Mouse (Mus musculus) spleen, adult 18-20 months (tissue): ENCODE measurements around the gene Prdm1.

Experiments
- DNase-seq, 2 experiments: peaks; one replicate each; pipeline ENCODE4 v3.0.0; 2022; ENCODE audit warnings: mixed read lengths in 2 of 2

The Prdm1 gene

DNA sequence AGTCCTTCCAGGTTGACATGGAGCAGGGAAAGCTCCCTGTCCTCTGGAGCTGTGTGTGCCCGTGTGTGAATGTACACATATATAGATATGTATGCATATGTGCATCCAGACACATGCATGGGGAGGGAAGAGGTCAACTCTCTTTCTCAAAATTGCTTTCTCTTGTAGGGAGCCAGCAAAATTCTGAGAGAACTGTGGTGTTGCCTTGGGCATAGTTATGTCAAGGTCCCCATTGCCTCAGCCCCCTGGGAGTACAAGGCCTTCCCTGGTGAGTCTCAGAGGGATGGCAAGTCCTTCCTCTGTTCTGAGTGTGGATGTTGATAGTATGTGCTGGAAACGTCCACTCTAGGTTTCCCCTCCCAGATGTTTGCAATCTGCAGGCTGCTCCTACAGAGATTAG lies 109.4 kb downstream of the Prdm1 start:
- DNase-seq = no peak

GRCm38 (mm10) chr10:44415576-44415975 lies 112.7 kb downstream of the Prdm1 start:
- DNase-seq = no peak

- no peak for DNase-seq
Observed at GRCm38 (mm10) chr10:44409958-44410357, 118.3 kb downstream of the Prdm1 start.

DNA sequence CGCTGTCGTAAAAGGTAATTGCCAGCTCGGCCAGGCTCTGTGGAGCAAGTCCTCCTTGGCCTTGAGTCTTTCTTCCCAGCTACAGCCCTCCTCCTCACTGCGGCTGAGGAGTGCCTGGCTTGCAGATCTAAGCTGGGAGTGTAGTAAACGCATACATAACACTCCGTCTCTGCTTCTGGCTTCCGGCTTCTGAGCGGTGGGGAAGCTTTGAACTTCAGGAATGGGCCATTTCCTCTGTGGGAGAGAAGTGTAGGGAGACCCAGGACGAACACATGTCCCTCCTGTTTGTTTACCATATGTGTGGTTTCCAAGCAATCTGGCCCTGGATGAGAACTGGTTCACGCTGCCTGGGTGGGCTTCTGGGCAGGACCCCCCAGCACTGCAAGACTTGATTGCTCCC lies 119.2 kb downstream of the Prdm1 start:
- DNase-seq = no peak

DNA sequence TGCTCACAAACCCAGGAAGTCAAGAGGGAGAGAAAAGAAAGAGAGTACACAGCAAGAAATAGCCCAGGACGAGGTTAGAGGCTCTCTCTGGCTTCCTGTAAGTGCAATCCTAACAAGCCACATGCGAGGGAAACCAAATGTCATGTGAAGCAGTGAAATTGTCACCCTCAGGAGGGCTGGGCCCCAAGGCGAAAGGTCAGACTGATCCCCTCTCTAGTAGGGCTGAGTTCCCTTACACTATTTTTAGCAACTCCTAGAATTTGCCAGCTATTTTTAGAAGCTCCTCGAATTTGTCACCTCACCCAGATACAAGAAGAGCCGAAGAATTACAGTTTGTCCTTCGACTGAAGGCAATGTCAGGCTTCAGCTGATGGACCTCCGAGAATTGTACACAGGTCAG lies 124.9 kb downstream of the Prdm1 start:
- no peak for DNase-seq

GRCm38 (mm10) chr10:44401600-44401999 lies 126.7 kb downstream of the Prdm1 start:
- DNase-seq = no peak

DNA sequence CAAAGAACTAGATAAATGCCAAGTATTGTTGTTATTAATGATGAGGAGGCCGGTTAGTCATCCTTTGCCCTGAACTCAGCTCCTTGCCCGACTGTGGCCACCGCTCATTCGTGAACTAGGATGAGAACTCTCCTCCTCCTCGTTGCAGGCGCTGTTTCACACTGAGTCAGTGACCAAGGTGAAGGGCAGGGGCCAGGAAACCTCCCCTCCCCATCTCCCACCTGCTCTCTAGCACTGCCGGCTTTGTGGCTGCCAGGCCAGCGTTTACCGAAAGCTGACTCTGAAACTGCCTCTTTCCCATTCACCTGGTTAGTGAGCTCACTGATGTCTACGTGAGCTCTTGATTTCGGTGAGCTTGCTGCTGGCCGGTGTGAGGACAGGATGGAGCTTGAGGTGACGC lies 127.7 kb downstream of the Prdm1 start:
- no peak for DNase-seq

DNA sequence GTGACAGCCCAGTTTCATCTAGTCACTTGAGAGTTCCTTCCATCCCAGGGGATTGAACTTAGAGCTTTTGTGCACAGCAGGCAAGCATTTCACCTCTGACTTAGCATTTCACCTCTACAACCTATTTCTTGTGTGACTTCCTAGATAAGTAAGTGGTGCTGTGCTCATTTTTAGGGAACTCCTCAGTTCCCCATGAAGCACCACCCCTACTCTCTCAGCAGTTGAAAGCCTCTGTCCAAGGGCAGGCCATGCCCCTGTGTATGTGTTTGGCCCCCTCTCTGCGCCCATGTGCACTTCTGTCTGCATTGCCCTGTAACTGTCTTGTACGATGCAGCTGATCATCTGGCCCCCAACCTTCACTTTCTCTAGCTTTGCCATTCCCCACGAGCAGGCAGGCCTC lies 128.2 kb downstream of the Prdm1 start:
- no peak for DNase-seq

- DNase-seq = no peak
Observed at GRCm38 (mm10) chr10:44392855-44393254, 135.4 kb downstream of the Prdm1 start.

DNA sequence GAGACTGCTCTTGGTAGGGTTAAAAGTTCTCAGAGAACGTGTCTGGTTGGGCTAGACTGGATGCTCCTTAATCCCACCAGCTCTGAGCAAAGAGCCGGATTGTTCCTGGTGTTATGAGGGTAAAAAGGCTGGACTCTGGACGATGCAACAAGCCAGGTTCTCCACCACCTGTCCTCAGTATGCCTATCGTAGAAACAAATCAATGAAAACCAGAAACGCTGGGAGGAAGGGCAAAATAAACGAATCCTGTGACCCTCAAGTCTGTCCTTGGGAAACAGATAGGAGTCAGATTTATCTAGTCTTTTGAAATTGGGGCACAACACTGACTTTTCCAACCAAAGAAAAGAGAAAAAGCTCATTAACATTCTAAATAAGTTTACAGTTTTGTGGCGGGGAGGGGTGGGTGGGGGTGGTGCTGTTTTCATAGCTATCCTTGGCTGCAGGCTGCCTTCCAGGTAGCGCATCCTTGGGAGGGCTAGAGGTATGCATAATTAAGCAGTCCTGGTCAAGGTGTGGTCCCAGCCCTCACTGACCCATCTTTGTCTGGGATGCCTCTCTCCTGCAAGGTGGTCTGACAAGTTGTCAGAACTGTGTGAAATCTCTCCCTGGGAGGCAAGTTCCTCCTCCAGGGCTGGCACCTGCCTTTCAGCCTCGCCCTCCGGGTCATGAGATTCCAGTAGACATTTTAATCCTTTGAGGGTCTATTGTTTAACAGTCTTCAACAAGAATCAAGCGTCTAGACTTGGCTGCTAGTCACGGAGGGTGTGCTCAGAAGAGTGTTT lies 136.6 kb downstream of the Prdm1 start:
- DNase-seq = no peak

DNA sequence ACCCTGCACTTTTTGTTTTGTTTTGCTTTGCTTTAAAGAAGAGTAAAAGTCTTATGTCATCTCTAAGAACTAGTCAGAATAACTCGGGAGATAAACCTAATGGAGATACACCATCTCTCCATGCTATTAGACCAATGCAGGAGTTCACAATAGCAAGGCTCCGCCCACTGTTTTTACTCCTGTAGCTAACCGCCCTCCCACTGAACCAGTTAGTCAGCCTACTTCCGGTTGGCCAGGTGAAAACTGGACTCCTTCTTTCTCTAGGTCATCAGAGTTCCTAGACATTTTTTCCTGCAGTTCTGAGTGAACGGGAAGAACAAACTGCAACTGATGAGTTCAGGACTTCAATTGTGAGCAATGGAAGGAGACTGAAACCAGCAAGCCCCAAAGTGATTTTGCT lies 138.0 kb downstream of the Prdm1 start:
- no peak for DNase-seq

GRCm38 (mm10) chr10:44388706-44389233 lies 139.5 kb downstream of the Prdm1 start:
- no peak for DNase-seq
